Mouse (Mus musculus): ENCODE measurements around the gene Creb3. TPM values are rescaled to one million over a fixed set of nuclear protein-coding genes. Genes with fewer than 3 reads are reported as not detected.
A peak's percentile ranks its signal among the peaks of the same experiment; 100 is the strongest.

Creb3 gene
- polyA plus RNA-seq, 1 experiment from 2014 or later: 64.1 TPM

DNA sequence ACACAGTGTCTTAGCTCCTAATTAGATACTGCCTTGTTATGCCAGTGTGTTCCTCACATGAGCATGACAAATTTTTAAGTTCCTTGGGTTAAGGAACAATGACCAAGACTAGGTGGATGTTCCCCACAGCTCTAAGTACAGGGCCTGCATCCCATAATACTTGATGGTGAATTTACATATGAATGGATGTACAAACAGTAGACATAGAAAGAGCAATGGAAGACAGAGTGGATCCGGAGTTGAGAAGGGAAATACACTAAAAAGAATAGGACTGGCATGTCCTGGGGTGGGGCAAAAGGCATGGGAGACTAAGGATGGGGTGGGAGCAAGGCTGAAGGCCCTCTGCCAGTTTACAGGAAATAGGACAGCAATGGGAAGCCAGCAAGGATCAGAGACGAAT is 13.2 kb downstream of the Creb3 start:
- H3K9me3 ChIP-seq: no peaks in the 10 kb centered on the region
- H3K27me3 ChIP-seq: no peaks in the 10 kb centered on the region
- H3K27ac ChIP-seq (replicated peaks): no peak overlapping the region
- H3K4me1 ChIP-seq: peaks cover 45% of the 10 kb centered on the region
- H3K4me2 ChIP-seq (replicated peaks): peak overlapping the region; percentile 96
- H3K36me3 ChIP-seq: peaks cover 34% of the 10 kb centered on the region
- no peak for ATAC-seq (ENCODE audit: low FRiP score, low read depth)
- H3K9ac ChIP-seq (replicated peaks): no peak overlapping the region
- WGBS: 65% methylated on average over 2 of the region's 2 CpGs
- H3K4me3 ChIP-seq: peak overlapping the region; percentile 8; the same call in 1 of the 2 replicates

DNA sequence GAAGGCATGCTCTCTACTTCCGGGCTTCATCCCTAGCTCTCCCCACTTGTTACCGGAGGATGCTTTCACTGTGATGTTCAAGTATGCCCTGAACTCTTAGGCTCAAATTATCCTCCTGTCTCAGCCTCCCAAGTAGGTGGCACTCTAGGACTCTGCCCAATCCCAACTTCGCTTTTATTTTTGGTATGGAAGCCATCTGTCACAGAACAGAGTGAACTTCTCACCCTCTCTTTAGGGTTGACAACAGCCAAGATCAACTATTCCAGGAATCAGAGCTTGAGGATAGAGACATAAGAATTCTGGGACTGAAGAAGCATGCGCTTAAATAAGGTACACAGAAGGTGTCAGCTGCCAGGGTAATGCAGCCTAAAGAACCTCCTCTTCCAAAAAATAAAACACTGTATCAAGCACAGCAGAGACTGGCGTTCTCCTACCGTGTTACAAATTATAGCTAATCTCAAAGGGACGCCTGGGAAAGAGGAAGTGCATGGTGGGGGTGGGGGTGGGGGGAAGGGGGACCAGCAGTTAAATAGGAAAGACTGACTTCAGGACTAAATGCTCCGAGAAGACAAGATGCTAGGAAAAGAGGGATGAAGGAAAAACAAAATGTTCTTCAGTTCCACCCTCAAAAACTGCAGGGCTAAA is 15.2 kb downstream of the Creb3 start:
- no peak for ATAC-seq (ENCODE audit: low FRiP score, low read depth)
- Histone ChIP-seq H3K27me3 (no peaks in the 10 kb centered on the region), H3K36me3 (peaks cover 35% of the 10 kb centered on the region), H3K9ac (replicated peaks) (peak overlapping the region; percentile 92), H3K4me3 (peak overlapping the region; percentile 82), H3K9me3 (no peaks in the 10 kb centered on the region), H3K27ac (replicated peaks) (no peak overlapping the region), H3K4me1 (peaks cover 45% of the 10 kb centered on the region), H3K4me2 (replicated peaks) (peak overlapping the region; percentile 96)
- WGBS: 58% methylated on average over 8 of the region's 8 CpGs

DNA sequence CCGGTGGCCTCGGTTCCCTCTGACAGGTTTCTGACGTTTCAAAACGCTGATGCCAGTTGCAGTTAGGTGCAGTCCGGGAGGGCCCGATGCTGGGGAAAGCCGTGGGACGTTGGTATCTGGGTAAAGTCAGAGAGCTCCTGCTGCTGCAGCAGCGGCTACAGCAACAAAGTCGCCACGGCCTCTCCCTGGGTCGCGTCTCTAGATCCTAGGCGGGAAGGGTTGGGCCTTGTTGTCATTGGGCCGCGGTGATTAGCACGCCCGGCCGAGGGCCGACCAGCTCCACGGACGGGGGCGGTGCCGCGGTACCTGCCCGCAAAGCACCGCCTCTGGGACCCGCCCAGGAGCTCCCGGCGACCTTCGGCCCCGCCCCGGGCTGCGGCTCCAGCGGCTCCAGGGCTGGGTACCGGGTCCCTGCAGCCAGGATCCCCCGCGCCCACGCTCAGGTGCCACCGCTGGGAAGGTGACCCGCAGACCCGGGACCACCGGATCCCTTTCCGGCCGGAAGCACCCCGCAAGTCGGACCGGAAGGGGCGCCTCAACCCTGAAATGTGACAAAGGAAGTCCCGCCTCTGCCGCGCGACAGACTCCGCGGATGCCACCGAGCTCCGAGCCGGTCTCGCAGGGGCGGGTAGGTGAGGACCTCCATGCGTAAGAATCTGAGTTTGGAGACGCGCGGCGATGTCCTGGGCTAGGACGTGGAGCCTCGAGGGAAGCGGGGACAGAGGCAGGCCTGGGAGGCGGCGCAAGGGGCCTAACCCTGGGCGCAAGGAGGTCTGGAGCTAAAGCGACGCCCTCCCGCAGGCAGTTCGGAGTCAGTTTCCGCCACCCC is 16.5 kb downstream of the Creb3 start, which contains the start of the genes Rgp1 and Gba2:
Gene Rgp1, plus strand, starts transcription at position 340 of the 829 bp plus-strand sequence.
Gene Gba2, minus strand, starts transcription at position 498 of the 829 bp plus-strand sequence.
- under 1% methylated on average over 75 of the region's 76 CpGs for WGBS
- peak within 1 kb of the TSS; percentile 96 for H3K4me2 ChIP-seq (replicated peaks)
- peak; percentile 85 for ATAC-seq (ENCODE audit: low FRiP score, low read depth)
- H3K9me3 ChIP-seq: no peaks in the 10 kb centered on the region
- H3K27ac ChIP-seq (replicated peaks): peak within 1 kb of the TSS; percentile 63
- H3K27me3 ChIP-seq: no peaks in the 10 kb centered on the region
- peaks cover 40% of the 10 kb centered on the region for H3K36me3 ChIP-seq
- H3K9ac ChIP-seq (replicated peaks): peak within 1 kb of the TSS; percentile 92
- H3K4me1 ChIP-seq: peaks cover 45% of the 10 kb centered on the region
- peak within 1 kb of the TSS; percentile 82 for H3K4me3 ChIP-seq

DNA sequence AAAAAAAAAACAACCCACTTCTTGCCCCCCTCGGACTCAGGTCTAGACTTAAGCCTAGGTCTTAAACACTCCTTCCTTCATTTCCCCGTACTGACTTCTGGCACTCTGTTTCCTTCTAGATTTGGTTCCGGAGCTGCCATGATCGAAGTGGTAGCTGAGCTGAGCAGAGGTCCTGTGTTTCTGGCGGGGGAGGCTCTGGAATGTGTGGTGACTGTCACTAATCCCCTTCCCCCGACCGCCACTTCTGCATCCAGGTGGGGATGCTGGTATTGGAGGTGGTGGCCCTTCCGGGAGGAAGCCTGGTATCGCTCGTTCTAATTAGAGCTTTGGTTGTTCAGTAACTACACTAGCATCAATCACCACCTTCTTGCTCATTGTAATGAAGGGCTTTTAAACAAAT is 17.1 kb downstream of the Creb3 start:
- Histone ChIP-seq H3K27me3 (no peaks in the 10 kb centered on the region), H3K9me3 (no peaks in the 10 kb centered on the region), H3K9ac (replicated peaks) (peak overlapping the region; percentile 92), H3K4me1 (peaks cover 45% of the 10 kb centered on the region), H3K4me2 (replicated peaks) (peak overlapping the region; percentile 96), H3K27ac (replicated peaks) (peak overlapping the region; percentile 63; the same call in 1 of the 2 replicates), H3K36me3 (peaks cover 41% of the 10 kb centered on the region), H3K4me3 (peak overlapping the region; percentile 82)
- WGBS: 11% methylated on average over 10 of the region's 10 CpGs
- no peak for ATAC-seq (ENCODE audit: low FRiP score, low read depth)

DNA sequence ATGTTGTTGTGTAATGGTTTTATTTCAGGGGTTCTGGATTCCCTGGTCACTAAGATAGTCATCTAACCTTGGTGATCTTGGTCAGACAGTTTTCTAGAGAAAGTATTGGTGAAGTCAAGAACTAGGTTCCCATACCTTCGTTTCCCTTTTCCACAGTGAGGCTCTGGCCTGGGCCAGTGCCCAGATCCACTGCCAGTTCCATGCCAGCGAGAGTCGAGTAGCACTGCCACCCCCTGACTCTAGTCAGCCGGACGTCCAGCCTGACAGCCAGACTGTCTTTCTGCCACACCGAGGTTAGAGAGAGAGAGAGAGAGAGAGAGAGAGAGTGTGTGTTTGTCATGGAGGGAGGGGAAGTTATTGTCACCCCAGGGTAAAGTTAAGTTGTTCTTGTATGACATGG is 17.6 kb downstream of the Creb3 start:
- no peak for ATAC-seq (ENCODE audit: low FRiP score, low read depth)
- H3K4me2 ChIP-seq (replicated peaks): peak overlapping the region; percentile 96
- no peak overlapping the region for H3K27ac ChIP-seq (replicated peaks)
- peak overlapping the region; percentile 92; the same call in 1 of the 2 replicates for H3K9ac ChIP-seq (replicated peaks)
- peaks cover 45% of the 10 kb centered on the region for H3K36me3 ChIP-seq
- H3K4me3 ChIP-seq: peak overlapping the region; percentile 82
- no peaks in the 10 kb centered on the region for H3K9me3 ChIP-seq
- no peaks in the 10 kb centered on the region for H3K27me3 ChIP-seq
- WGBS: 87% methylated on average over 6 of the region's 6 CpGs
- peaks cover 45% of the 10 kb centered on the region for H3K4me1 ChIP-seq

DNA sequence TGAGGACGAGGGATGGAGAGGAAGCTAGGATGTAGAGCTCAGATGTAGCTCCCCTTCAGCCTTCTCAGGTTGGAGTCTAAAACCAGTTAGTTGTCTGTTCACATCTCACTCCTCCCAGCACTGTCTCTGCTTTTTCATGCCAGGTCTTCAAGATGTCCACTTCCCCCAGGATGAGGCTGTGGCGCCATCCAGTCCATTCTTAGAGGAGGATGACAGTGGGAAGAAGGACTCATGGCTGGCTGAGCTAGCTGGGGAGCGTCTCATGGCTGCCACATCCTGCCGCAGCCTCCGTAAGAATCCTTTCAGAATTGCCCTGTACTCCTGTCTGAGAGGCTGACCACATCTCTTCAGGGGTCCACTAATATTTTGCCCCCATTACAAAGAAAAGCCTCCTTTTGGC is 18.6 kb downstream of the Creb3 start:
- no peak for ATAC-seq (ENCODE audit: low FRiP score, low read depth)
- Histone ChIP-seq H3K36me3 (peaks cover 45% of the 10 kb centered on the region), H3K9ac (replicated peaks) (no peak overlapping the region), H3K27me3 (no peaks in the 10 kb centered on the region), H3K4me2 (replicated peaks) (no peak overlapping the region), H3K4me3 (no peak overlapping the region), H3K9me3 (no peaks in the 10 kb centered on the region), H3K27ac (replicated peaks) (no peak overlapping the region), H3K4me1 (peaks cover 35% of the 10 kb centered on the region)
- WGBS: 94% methylated on average over 5 of the region's 5 CpGs

DNA sequence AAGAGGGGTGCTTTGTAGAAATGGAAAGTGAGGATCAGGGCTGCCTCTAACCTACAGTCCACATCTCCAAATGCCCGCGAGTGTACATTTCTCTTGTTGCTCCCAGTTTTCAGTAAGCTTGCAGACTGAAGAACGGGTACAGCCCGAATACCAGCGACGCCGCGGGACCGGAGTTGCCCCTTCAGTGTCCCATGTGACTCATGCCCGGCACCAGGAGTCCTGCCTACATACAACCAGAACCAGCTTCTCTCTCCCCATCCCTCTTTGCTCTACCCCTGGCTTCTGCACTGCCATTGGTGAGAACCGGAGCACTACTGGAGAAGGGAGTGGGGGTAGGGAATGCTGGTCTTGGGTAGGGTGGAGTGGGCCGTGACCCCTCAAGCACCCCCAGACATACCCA is 19.2 kb downstream of the Creb3 start:
- H3K27ac ChIP-seq (replicated peaks): no peak overlapping the region
- H3K4me2 ChIP-seq (replicated peaks): no peak overlapping the region
- WGBS: 96% methylated on average over 12 of the region's 12 CpGs
- no peaks in the 10 kb centered on the region for H3K27me3 ChIP-seq
- no peak overlapping the region for H3K9ac ChIP-seq (replicated peaks)
- no peaks in the 10 kb centered on the region for H3K9me3 ChIP-seq
- H3K4me3 ChIP-seq: no peak overlapping the region
- no peak for ATAC-seq (ENCODE audit: low FRiP score, low read depth)
- peaks cover 29% of the 10 kb centered on the region for H3K4me1 ChIP-seq
- H3K36me3 ChIP-seq: peaks cover 45% of the 10 kb centered on the region

DNA sequence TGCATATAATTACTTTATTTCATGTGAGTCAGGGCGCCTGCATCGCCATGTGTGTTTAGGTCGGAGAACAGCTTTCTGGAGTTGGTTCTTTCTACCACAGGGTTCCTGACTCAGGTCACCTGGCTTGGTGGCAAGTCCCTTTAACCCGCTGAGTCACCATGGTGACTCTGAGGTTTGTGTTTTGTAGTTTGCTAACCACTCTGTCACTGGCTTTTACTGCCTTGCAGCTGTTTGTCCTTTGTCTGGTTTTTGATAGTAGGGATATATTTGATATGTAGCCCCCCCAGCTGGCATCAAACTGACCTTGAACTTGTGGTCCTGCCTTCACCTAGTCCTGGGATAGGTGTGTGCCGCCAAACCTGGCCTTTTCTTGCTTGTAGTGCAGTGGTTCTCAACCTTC is 20.1 kb downstream of the Creb3 start:
- H3K4me1 ChIP-seq: peaks cover 20% of the 10 kb centered on the region
- H3K9me3 ChIP-seq: no peaks in the 10 kb centered on the region
- ATAC-seq (ENCODE audit: low FRiP score, low read depth): no peak
- H3K9ac ChIP-seq (replicated peaks): no peak overlapping the region
- no peak overlapping the region for H3K27ac ChIP-seq (replicated peaks)
- H3K27me3 ChIP-seq: no peaks in the 10 kb centered on the region
- peaks cover 45% of the 10 kb centered on the region for H3K36me3 ChIP-seq
- no peak overlapping the region for H3K4me2 ChIP-seq (replicated peaks)
- 92% methylated on average over 5 of the region's 5 CpGs for WGBS
- no peak overlapping the region for H3K4me3 ChIP-seq

DNA sequence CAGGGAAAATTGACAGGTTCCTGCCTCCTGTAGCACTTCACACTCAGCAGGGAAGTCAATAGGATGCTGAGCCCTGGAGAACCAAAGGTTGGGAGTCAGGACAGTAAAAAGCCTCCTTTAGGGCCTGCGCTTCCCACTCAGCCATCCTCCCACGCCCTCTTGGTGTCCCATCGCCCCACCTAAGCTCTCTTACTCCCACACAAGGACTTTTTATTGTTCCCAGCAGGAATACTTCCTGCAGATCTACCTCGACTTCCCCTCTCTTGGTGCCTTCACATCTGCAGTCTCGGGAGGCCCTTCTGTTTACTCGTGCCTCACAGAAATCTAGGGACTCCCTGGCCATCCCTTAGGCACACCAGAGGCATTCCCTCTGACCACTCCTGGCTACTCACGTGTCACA is 21.3 kb downstream of the Creb3 start:
- Histone ChIP-seq H3K27me3 (no peaks in the 10 kb centered on the region), H3K9ac (replicated peaks) (no peak overlapping the region), H3K4me2 (replicated peaks) (no peak overlapping the region), H3K9me3 (no peaks in the 10 kb centered on the region), H3K36me3 (peaks cover 45% of the 10 kb centered on the region), H3K4me1 (peaks cover 10% of the 10 kb centered on the region), H3K27ac (replicated peaks) (no peak overlapping the region), H3K4me3 (no peak overlapping the region)
- 79% methylated on average over 7 of the region's 7 CpGs for WGBS
- ATAC-seq (ENCODE audit: low FRiP score, low read depth): no peak

DNA sequence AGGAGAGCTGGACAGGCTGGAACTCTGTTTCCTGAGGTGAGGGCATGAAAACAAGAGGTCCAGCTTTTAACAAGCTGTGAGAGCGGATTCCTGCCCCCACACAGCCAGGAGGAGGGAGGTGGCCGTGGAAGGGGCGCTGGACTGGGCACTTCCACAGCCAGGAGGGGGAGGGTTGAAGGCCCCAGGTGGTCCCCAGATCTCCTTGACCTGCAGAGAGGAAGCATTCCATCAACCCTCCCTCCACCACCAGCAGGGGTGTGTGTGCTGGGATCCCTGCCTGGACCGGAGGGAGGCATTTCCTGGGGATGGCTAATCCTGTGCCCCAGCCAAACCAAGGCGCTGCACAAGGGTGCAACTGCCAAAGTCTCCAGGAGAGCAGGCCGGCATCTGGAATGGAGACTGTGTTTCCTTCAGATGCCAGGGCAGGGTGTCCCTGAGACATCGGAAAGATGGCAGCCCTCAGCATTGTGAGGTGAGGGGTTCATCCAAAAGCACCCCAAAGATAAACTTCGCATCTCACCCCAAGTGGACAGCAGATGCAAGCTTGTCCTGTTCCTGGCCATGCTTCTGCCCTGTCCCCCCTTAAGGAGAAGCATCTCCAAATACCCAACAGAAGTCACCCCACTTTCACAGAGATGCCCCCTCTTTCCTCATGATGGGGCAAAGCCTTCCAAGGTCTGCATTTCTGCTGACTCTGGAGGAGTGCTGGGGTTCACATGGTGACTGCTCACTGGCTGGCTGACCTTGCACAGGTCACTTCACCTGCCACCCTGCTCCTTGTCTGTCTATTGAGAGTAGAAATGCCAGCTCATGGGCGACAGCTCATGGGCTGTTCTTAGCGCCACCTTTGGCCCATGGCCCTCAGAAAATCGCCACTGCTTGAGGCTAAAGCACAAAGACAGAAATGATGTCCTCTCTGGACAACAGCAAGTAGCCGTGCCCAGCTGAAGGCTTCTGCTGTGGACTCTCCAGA is 22.6 kb downstream of the Creb3 start, which contains the start of gene Msmp:
Gene Msmp, minus strand, starts transcription at position 51 of the 973 bp plus-strand sequence.
- no peak for ATAC-seq (ENCODE audit: low FRiP score, low read depth)
- no peak within 1 kb of the TSS for H3K9ac ChIP-seq (replicated peaks)
- peaks cover 4% of the 10 kb centered on the region for H3K4me1 ChIP-seq
- 63% methylated on average over 12 of the region's 12 CpGs for WGBS
- H3K4me2 ChIP-seq (replicated peaks): no peak within 1 kb of the TSS
- H3K27me3 ChIP-seq: no peaks in the 10 kb centered on the region
- H3K4me3 ChIP-seq: no peak within 1 kb of the TSS
- peaks cover 45% of the 10 kb centered on the region for H3K36me3 ChIP-seq
- no peak within 1 kb of the TSS for H3K27ac ChIP-seq (replicated peaks)
- H3K9me3 ChIP-seq: no peaks in the 10 kb centered on the region

DNA sequence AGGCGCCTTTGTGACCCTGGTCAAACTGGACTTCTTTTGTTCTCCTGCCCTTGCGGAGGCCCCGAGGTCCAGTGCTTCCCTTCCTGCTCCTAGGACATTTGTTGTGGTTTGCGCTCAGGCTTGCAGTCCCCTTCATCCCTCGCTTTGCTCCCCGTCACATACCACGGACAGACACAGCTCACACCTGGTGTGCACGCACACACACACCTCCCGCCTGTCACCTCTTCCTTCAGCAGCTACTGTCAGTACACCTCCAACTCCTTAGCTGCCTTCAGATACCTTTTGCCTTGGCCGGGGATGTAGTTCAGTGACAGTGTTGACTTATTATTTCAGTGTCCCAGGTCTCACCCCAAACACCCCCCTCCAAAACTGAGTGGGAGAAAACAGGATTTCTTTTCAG is 23.6 kb downstream of the Creb3 start:
- no peaks in the 10 kb centered on the region for H3K9me3 ChIP-seq
- H3K27me3 ChIP-seq: no peaks in the 10 kb centered on the region
- H3K4me1 ChIP-seq: no peaks in the 10 kb centered on the region
- ATAC-seq (ENCODE audit: low FRiP score, low read depth): no peak
- no peak overlapping the region for H3K27ac ChIP-seq (replicated peaks)
- WGBS: 64% methylated on average over 10 of the region's 10 CpGs
- no peak overlapping the region for H3K9ac ChIP-seq (replicated peaks)
- H3K4me2 ChIP-seq (replicated peaks): no peak overlapping the region
- no peak overlapping the region for H3K4me3 ChIP-seq
- peaks cover 40% of the 10 kb centered on the region for H3K36me3 ChIP-seq
